Mouse (Mus musculus): Measurements from ENCODE around the gene Hgf. TPM values are rescaled to one million over a fixed set of nuclear protein-coding genes. Genes with fewer than 3 reads are reported as not detected.

Hgf gene
- polyA plus RNA-seq, 1 experiment from 2014 or later: 6.7 TPM

GRCm38 (mm10) chr5:16560247-16560646 lies 7.0 kb downstream of the Hgf start:
- no peak for ATAC-seq (replicated peaks; ENCODE audit: insufficient number of reproducible peaks, low FRiP score, low TSS enrichment, low read depth)
- Histone ChIP-seq H3K9ac (replicated peaks; ENCODE audit: low read length) (no peak overlapping the region), H3K27me3 (ENCODE audit: control insufficient read depth, insufficient read depth, low read length) (no peaks in the 10 kb centered on the region), H3K27ac (replicated peaks; ENCODE audit: low read depth, low read length) (no peak overlapping the region), H3K4me2 (ENCODE audit: low read depth, low read length) (no peak overlapping the region), H3K9me3 (replicated peaks; ENCODE audit: control insufficient read depth, low read length) (no peaks in the 10 kb centered on the region), H3K4me3 (ENCODE audit: low read depth, low read length) (no peak overlapping the region), H3K4me1 (ENCODE audit: control insufficient read depth, insufficient read depth, low read length) (no peaks in the 10 kb centered on the region), H3K36me3 (replicated peaks; ENCODE audit: control insufficient read depth, insufficient read depth, low read depth, low read length) (no peaks in the 10 kb centered on the region)
- DNase-seq (ENCODE audit: low spot score): no peak
- 74% methylated on average over 3 of the region's 3 CpGs for WGBS

GRCm38 (mm10) chr5:16568997-16569396 lies 15.7 kb downstream of the Hgf start:
- Histone ChIP-seq H3K27ac (replicated peaks; ENCODE audit: low read depth, low read length) (no peak overlapping the region), H3K4me1 (ENCODE audit: control insufficient read depth, insufficient read depth, low read length) (no peaks in the 10 kb centered on the region), H3K4me3 (ENCODE audit: low read depth, low read length) (no peak overlapping the region), H3K9me3 (replicated peaks; ENCODE audit: control insufficient read depth, low read length) (no peaks in the 10 kb centered on the region), H3K9ac (replicated peaks; ENCODE audit: low read length) (no peak overlapping the region), H3K4me2 (ENCODE audit: low read depth, low read length) (no peak overlapping the region), H3K36me3 (replicated peaks; ENCODE audit: control insufficient read depth, insufficient read depth, low read depth, low read length) (no peaks in the 10 kb centered on the region), H3K27me3 (ENCODE audit: control insufficient read depth, insufficient read depth, low read length) (no peaks in the 10 kb centered on the region)
- 71% methylated on average over 4 of the region's 4 CpGs for WGBS
- no peak for ATAC-seq (replicated peaks; ENCODE audit: insufficient number of reproducible peaks, low FRiP score, low TSS enrichment, low read depth)
- DNase-seq (ENCODE audit: low spot score): no peak

- Histone ChIP-seq H3K9me3 (replicated peaks; ENCODE audit: control insufficient read depth, low read length) (no peaks in the 10 kb centered on the region), H3K4me2 (ENCODE audit: low read depth, low read length) (no peak overlapping the region), H3K4me3 (ENCODE audit: low read depth, low read length) (no peak overlapping the region), H3K9ac (replicated peaks; ENCODE audit: low read length) (no peak overlapping the region), H3K27me3 (ENCODE audit: control insufficient read depth, insufficient read depth, low read length) (no peaks in the 10 kb centered on the region), H3K27ac (replicated peaks; ENCODE audit: low read depth, low read length) (no peak overlapping the region), H3K4me1 (ENCODE audit: control insufficient read depth, insufficient read depth, low read length) (no peaks in the 10 kb centered on the region), H3K36me3 (replicated peaks; ENCODE audit: control insufficient read depth, insufficient read depth, low read depth, low read length) (no peaks in the 10 kb centered on the region)
- 54% methylated on average over 14 of the region's 14 CpGs for WGBS
- DNase-seq (ENCODE audit: low spot score) (no peak), ATAC-seq (replicated peaks; ENCODE audit: insufficient number of reproducible peaks, low FRiP score, low TSS enrichment, low read depth) (no peak)
These were observed 24.8 kb downstream of the Hgf start for GRCm38 (mm10) chr5:16577882-16578742.

DNA sequence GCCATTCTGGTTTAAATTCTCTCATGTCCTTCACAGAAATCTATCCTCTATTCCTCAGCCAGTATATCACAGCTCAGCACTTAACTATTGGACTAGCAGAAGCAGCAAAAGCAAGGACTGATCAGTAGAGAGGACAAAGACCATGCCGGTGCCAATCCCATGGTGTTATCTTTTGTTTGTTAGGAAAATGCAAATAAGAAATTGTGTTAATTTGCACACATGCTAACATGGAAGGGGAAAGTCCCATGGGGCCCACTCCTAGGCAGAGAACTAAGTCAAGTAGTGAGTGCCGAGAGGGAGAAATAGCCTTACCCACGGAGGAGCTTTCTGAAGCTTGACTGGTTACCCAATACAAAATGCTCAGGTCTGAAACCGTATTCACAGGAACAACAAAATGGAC lies 42.4 kb downstream of the Hgf start:
- ATAC-seq (replicated peaks; ENCODE audit: insufficient number of reproducible peaks, low FRiP score, low TSS enrichment, low read depth) (no peak), DNase-seq (ENCODE audit: low spot score) (no peak)
- Histone ChIP-seq H3K27ac (replicated peaks; ENCODE audit: low read depth, low read length) (no peak overlapping the region), H3K9ac (replicated peaks; ENCODE audit: low read length) (no peak overlapping the region), H3K4me2 (ENCODE audit: low read depth, low read length) (no peak overlapping the region), H3K36me3 (replicated peaks; ENCODE audit: control insufficient read depth, insufficient read depth, low read depth, low read length) (no peaks in the 10 kb centered on the region), H3K4me1 (ENCODE audit: control insufficient read depth, insufficient read depth, low read length) (no peaks in the 10 kb centered on the region), H3K27me3 (ENCODE audit: control insufficient read depth, insufficient read depth, low read length) (no peaks in the 10 kb centered on the region), H3K4me3 (ENCODE audit: low read depth, low read length) (no peak overlapping the region), H3K9me3 (replicated peaks; ENCODE audit: control insufficient read depth, low read length) (no peaks in the 10 kb centered on the region)
- 82% methylated on average over 4 of the region's 4 CpGs for WGBS

- no peaks in the 10 kb centered on the region for H3K27me3 ChIP-seq (ENCODE audit: control insufficient read depth, insufficient read depth, low read length)
- WGBS: 23% methylated on average over 6 of the region's 6 CpGs
- no peak overlapping the region for H3K4me2 ChIP-seq (ENCODE audit: low read depth, low read length)
- ATAC-seq (replicated peaks; ENCODE audit: insufficient number of reproducible peaks, low FRiP score, low TSS enrichment, low read depth): 0 out of 2 replicates have a peak, but pooled peaks have one; percentile 65
- no peak overlapping the region for H3K9ac ChIP-seq (replicated peaks; ENCODE audit: low read length)
- no peak overlapping the region for H3K4me3 ChIP-seq (ENCODE audit: low read depth, low read length)
- no peak overlapping the region for H3K27ac ChIP-seq (replicated peaks; ENCODE audit: low read depth, low read length)
- no peaks in the 10 kb centered on the region for H3K4me1 ChIP-seq (ENCODE audit: control insufficient read depth, insufficient read depth, low read length)
- peak; percentile 68 for DNase-seq (ENCODE audit: low spot score)
- H3K36me3 ChIP-seq (replicated peaks; ENCODE audit: control insufficient read depth, insufficient read depth, low read depth, low read length): no peaks in the 10 kb centered on the region
- no peaks in the 10 kb centered on the region for H3K9me3 ChIP-seq (replicated peaks; ENCODE audit: control insufficient read depth, low read length)
These were observed 44.7 kb downstream of the Hgf start for GRCm38 (mm10) chr5:16597996-16598395.

GRCm38 (mm10) chr5:16601463-16601862 lies 48.2 kb downstream of the Hgf start:
- Histone ChIP-seq H3K4me2 (ENCODE audit: low read depth, low read length) (no peak overlapping the region), H3K4me1 (ENCODE audit: control insufficient read depth, insufficient read depth, low read length) (no peaks in the 10 kb centered on the region), H3K27me3 (ENCODE audit: control insufficient read depth, insufficient read depth, low read length) (no peaks in the 10 kb centered on the region), H3K9me3 (replicated peaks; ENCODE audit: control insufficient read depth, low read length) (no peaks in the 10 kb centered on the region), H3K9ac (replicated peaks; ENCODE audit: low read length) (no peak overlapping the region), H3K27ac (replicated peaks; ENCODE audit: low read depth, low read length) (no peak overlapping the region), H3K4me3 (ENCODE audit: low read depth, low read length) (no peak overlapping the region), H3K36me3 (replicated peaks; ENCODE audit: control insufficient read depth, insufficient read depth, low read depth, low read length) (no peaks in the 10 kb centered on the region)
- DNase-seq (ENCODE audit: low spot score): no peak
- 81% methylated on average over 1 of the region's 1 CpGs for WGBS
- ATAC-seq (replicated peaks; ENCODE audit: insufficient number of reproducible peaks, low FRiP score, low TSS enrichment, low read depth): no peak

DNA sequence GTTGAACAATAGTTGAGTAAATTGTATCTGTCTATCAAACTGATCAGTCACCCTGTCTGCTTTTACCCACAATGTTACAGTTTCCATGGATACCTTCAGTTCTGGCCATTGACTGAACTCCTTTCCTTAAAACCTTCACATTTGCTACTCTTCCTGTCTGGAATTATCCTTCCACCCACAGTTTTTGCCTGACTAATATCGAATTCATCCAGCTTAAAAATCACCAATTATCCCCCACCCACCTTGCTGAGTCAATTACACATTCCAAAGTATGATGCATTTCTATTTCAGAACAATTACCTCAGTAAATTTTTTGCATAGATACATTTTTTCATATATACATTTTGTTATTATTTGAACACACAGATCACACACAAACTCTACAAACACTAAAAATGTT lies 79.7 kb downstream of the Hgf start:
- no peak for DNase-seq (ENCODE audit: low spot score)
- no peaks in the 10 kb centered on the region for H3K4me1 ChIP-seq (ENCODE audit: control insufficient read depth, insufficient read depth, low read length)
- no peak overlapping the region for H3K4me3 ChIP-seq (ENCODE audit: low read depth, low read length)
- no peak overlapping the region for H3K9ac ChIP-seq (replicated peaks; ENCODE audit: low read length)
- WGBS: 69% methylated on average over 1 of the region's 1 CpGs
- ATAC-seq (replicated peaks; ENCODE audit: insufficient number of reproducible peaks, low FRiP score, low TSS enrichment, low read depth): no peak
- H3K36me3 ChIP-seq (replicated peaks; ENCODE audit: control insufficient read depth, insufficient read depth, low read depth, low read length): no peaks in the 10 kb centered on the region
- H3K27me3 ChIP-seq (ENCODE audit: control insufficient read depth, insufficient read depth, low read length): no peaks in the 10 kb centered on the region
- H3K4me2 ChIP-seq (ENCODE audit: low read depth, low read length): no peak overlapping the region
- H3K27ac ChIP-seq (replicated peaks; ENCODE audit: low read depth, low read length): no peak overlapping the region
- H3K9me3 ChIP-seq (replicated peaks; ENCODE audit: control insufficient read depth, low read length): no peaks in the 10 kb centered on the region

DNA sequence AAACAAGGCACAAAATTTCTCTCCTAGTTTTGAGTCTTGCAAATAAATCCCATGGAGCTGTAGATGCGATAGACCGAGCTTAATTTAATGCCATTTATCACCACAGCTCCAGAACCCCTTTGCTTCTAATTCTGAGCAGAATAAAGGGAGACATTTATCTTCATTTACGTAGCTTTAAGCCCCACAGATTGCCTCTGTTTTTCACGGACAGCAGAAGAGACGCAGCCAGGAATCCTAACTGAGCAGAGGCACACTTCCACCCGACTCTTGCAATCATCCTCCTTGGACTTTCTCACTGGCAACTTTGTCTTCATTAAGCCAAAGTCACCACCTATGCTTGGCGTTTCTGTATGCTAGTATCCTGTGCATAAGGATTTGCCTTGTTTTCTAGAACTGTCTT lies 93.1 kb downstream of the Hgf start:
- WGBS: 82% methylated on average over 7 of the region's 7 CpGs
- Histone ChIP-seq H3K9ac (replicated peaks; ENCODE audit: low read length) (no peak overlapping the region), H3K27ac (replicated peaks; ENCODE audit: low read depth, low read length) (no peak overlapping the region), H3K36me3 (replicated peaks; ENCODE audit: control insufficient read depth, insufficient read depth, low read depth, low read length) (no peaks in the 10 kb centered on the region), H3K4me3 (ENCODE audit: low read depth, low read length) (no peak overlapping the region), H3K4me1 (ENCODE audit: control insufficient read depth, insufficient read depth, low read length) (no peaks in the 10 kb centered on the region), H3K27me3 (ENCODE audit: control insufficient read depth, insufficient read depth, low read length) (no peaks in the 10 kb centered on the region), H3K9me3 (replicated peaks; ENCODE audit: control insufficient read depth, low read length) (no peaks in the 10 kb centered on the region), H3K4me2 (ENCODE audit: low read depth, low read length) (no peak overlapping the region)
- no peak for ATAC-seq (replicated peaks; ENCODE audit: insufficient number of reproducible peaks, low FRiP score, low TSS enrichment, low read depth)
- no peak for DNase-seq (ENCODE audit: low spot score)

Data from embryonic facial prominence, embryonic 11.5 days (tissue).